Mouse (Mus musculus) liver, postnatal 0 days (tissue): Measurements from ENCODE around the gene Gal3st3. TPM values are rescaled to one million over a fixed set of nuclear protein-coding genes. Genes with fewer than 3 reads are reported as not detected.

Experiments used
- ATAC-seq: fragments of 200-750 bp; cut with Nextera tagmentation; 2 replicates; pipeline ENCODE4 v1.8.0; 2017; ENCODE audit warnings: mild to moderate bottlenecking, moderate library complexity
- DNase-seq: peaks from one replicate; pipeline ENCODE4 v3.0.0-alpha.2; 2016
- H3K27ac ChIP-seq: fragments of 300-500 bp; sonication (generic); 2 replicates; pipeline ENCODE4 v1.5.1; 2014; ENCODE audit warnings: antibody characterized with exemption, moderate library complexity, mild to moderate bottlenecking, low read depth
- H3K27me3 ChIP-seq: fragments of 300-500 bp; sonication (generic); 2 replicates; pipeline ENCODE4 v1.6.1; 2014; ENCODE audit warnings: low read length, control low read depth, mixed read lengths; ENCODE audit not compliant: insufficient read depth
- H3K36me3 ChIP-seq: fragments of 300-500 bp; sonication (generic); replicated peaks from 2 replicates; pipeline ENCODE4 v1.6.1; 2014; ENCODE audit warnings: mild to moderate bottlenecking, control low read depth, low read length, moderate library complexity, mixed read lengths; ENCODE audit not compliant: insufficient read depth
- H3K4me1 ChIP-seq: fragments of 300-500 bp; sonication (generic); 2 replicates; pipeline ENCODE4 v1.6.1; 2014; ENCODE audit warnings: antibody characterized with exemption, mild to moderate bottlenecking, control low read depth; ENCODE audit not compliant: insufficient read depth
- H3K4me2 ChIP-seq: fragments of 300-500 bp; sonication (generic); 2 replicates; pipeline ENCODE4 v1.6.1; 2014; ENCODE audit warnings: low read depth, mild to moderate bottlenecking, low read length, moderate library complexity, mixed read lengths
- H3K4me3 ChIP-seq: fragments of 300-500 bp; sonication (generic); 2 replicates; pipeline ENCODE4 v1.5.1; 2014; ENCODE audit warnings: low read depth, low read length
- H3K9ac ChIP-seq: fragments of 300-500 bp; sonication (generic); replicated peaks from 2 replicates; pipeline ENCODE4 v1.6.1; 2014; ENCODE audit warnings: mild to moderate bottlenecking, moderate library complexity
- H3K9me3 ChIP-seq: fragments of 300-500 bp; sonication (generic); 2 replicates; pipeline ENCODE4 v1.6.1; 2016; ENCODE audit warnings: mild to moderate bottlenecking, control low read depth, low read length, mixed read lengths
- CTCF ChIP-seq: sonication (generic); IDR thresholded peaks from 2 replicates; pipeline ENCODE4 v1.5.1; 2016; ENCODE audit warnings: antibody characterized with exemption, low read depth
- EP300 ChIP-seq: IDR thresholded peaks from 2 replicates; pipeline ENCODE4 v1.6.1; 2016; ENCODE audit warnings: antibody characterized with exemption, low read depth, mild to moderate bottlenecking
- WGBS: fragments of 180-500 bp; shearing (Covaris S2); extraction: QIAGEN DNeasy Blood & Tissue Kit; methylation state at CpG from one replicate; pipeline ENCODE4 v1.1.7; 2014; ENCODE audit not compliant: insufficient replicate concordance; 5-methylcytosine and 5-hydroxymethylcytosine counted together
- polyA plus RNA-seq: library from polyadenylated mRNA; unstranded; fragments of >200 nt; fragmentation: Nextera tagmentation; extraction: Ambion mirVana; gene quantifications from 2 replicates; pipeline ENCODE4 v1.2.1, GENCODE M21; 2015

Gal3st3 gene
- polyA plus RNA-seq, 1 experiment from 2014 or later, result not detected

- H3K36me3 ChIP-seq, result peaks cover 63% of the 10 kb centered on the region
- no peak overlapping the region for H3K4me3 ChIP-seq
- no peak overlapping the region for H3K4me2 ChIP-seq
- H3K27me3 ChIP-seq, result no peaks in the 10 kb centered on the region
- peak; percentile 33 for TF ChIP-seq CTCF
- TF ChIP-seq EP300, result no peak
- DNase-seq (no peak), ATAC-seq (no peak)
- H3K4me1 ChIP-seq, result peaks cover 26% of the 10 kb centered on the region
- no peak overlapping the region for H3K27ac ChIP-seq
- no peak overlapping the region for H3K9ac ChIP-seq
- whole genome bisulfite sequencing, result 93% methylated on average over 2 of the region's 2 CpGs
- H3K9me3 ChIP-seq, result no peaks in the 10 kb centered on the region
These were observed 21.6 kb upstream of the Gal3st3 start for GRCm38 (mm10) chr19:5276531-5276930.

- no peak for TF ChIP-seq EP300
- TF ChIP-seq CTCF, result peak; percentile 48
- no peak overlapping the region for H3K9ac ChIP-seq
- H3K4me2 ChIP-seq, result no peak overlapping the region
- ATAC-seq (no peak), DNase-seq (no peak)
- H3K4me3 ChIP-seq, result no peak overlapping the region
- no peaks in the 10 kb centered on the region for H3K9me3 ChIP-seq
- no peak overlapping the region for H3K27ac ChIP-seq
- 86% methylated on average over 3 of the region's 3 CpGs for WGBS
- H3K27me3 ChIP-seq, result no peaks in the 10 kb centered on the region
- H3K4me1 ChIP-seq, result peaks cover 20% of the 10 kb centered on the region
- peaks cover 65% of the 10 kb centered on the region for H3K36me3 ChIP-seq
These were observed 21.0 kb upstream of the Gal3st3 start for GRCm38 (mm10) chr19:5277140-5277539.

- Histone ChIP-seq H3K9me3 (no peaks in the 10 kb centered on the region), H3K9ac (no peak overlapping the region), H3K4me1 (peaks cover 13% of the 10 kb centered on the region), H3K36me3 (peaks cover 76% of the 10 kb centered on the region), H3K27me3 (no peaks in the 10 kb centered on the region), H3K27ac (no peak overlapping the region), H3K4me3 (no peak overlapping the region), H3K4me2 (no peak overlapping the region)
- peak; percentile 81 for ATAC-seq
- TF ChIP-seq CTCF (no peak), EP300 (no peak)
- 73% methylated on average over 8 of the region's 8 CpGs for WGBS
- DNase-seq, result peak; percentile 49
These were observed 19.8 kb upstream of the Gal3st3 start for GRCm38 (mm10) chr19:5278381-5278780.

GRCm38 (mm10) chr19:5294972-5295735 lies 3.0 kb upstream of the Gal3st3 start, which contains the start of gene Sf3b2:
Gene Sf3b2 (minus strand): TSS chr19:5295455.
- H3K9ac ChIP-seq, result peak within 1 kb of the TSS; percentile 87

GRCm38 (mm10) chr19:5295736-5296075 lies 2.4 kb upstream of the Gal3st3 start:
- H3K36me3 ChIP-seq, result peaks cover 20% of the 10 kb centered on the region
- no peak for DNase-seq
- peaks cover 5% of the 10 kb centered on the region; the same call in 1 of the 2 replicates for H3K27me3 ChIP-seq
- H3K4me3 ChIP-seq, result peak overlapping the region; percentile 93
- peak overlapping the region; percentile 68 for H3K27ac ChIP-seq
- peak overlapping the region; percentile 89 for H3K4me2 ChIP-seq
- ATAC-seq, result peak; percentile 39
- WGBS, result 4% methylated on average over 13 of the region's 13 CpGs
- H3K4me1 ChIP-seq, result peaks cover 13% of the 10 kb centered on the region
- H3K9ac ChIP-seq, result peak overlapping the region; percentile 59
- TF ChIP-seq CTCF (no peak), EP300 (no peak)
- H3K9me3 ChIP-seq, result no peaks in the 10 kb centered on the region

More at GRCm38 (mm10) chr19:5294972-5295735, 3.0 kb upstream of the Gal3st3 start, which contains the start of gene Sf3b2:
- Histone ChIP-seq H3K9me3 (no peaks in the 10 kb centered on the region), H3K4me3 (peak within 1 kb of the TSS; percentile 93), H3K4me2 (peak within 1 kb of the TSS; percentile 89), H3K4me1 (peaks cover 13% of the 10 kb centered on the region), H3K27me3 (peaks cover 5% of the 10 kb centered on the region; the same call in 1 of the 2 replicates), H3K36me3 (peaks cover 26% of the 10 kb centered on the region), H3K27ac (peak within 1 kb of the TSS; percentile 83)
- ATAC-seq (peak; percentile 98), DNase-seq (peak; percentile 98)
- under 1% methylated on average over 46 of the region's 46 CpGs for WGBS
- peak; percentile 94 for TF ChIP-seq CTCF
- TF ChIP-seq EP300, result peak; percentile 77; the same call in 1 of the 2 replicates

GRCm38 (mm10) chr19:5296630-5297029 lies 1.5 kb upstream of the Gal3st3 start:
- peaks cover 5% of the 10 kb centered on the region; the same call in 1 of the 2 replicates for H3K27me3 ChIP-seq
- WGBS, result 69% methylated on average over 5 of the region's 5 CpGs
- no peak overlapping the region for H3K9ac ChIP-seq
- no peak overlapping the region for H3K4me2 ChIP-seq
- H3K4me3 ChIP-seq, result no peak overlapping the region
- TF ChIP-seq CTCF (no peak), EP300 (no peak)
- ATAC-seq (no peak), DNase-seq (no peak)
- peaks cover 13% of the 10 kb centered on the region for H3K4me1 ChIP-seq
- H3K27ac ChIP-seq, result no peak overlapping the region
- H3K9me3 ChIP-seq, result no peaks in the 10 kb centered on the region
- peaks cover 12% of the 10 kb centered on the region for H3K36me3 ChIP-seq
